Mouse (Mus musculus) midbrain, embryonic 10.5 days (tissue): ENCODE measurements at regions not wholly inside any gene's neighbourhood (a gene's known extent, or its start where the extent isn't known, plus 50 kb on each side); places are given as distances from the start of the nearest gene placed in this dataset.

Experiments used
- DNase-seq: peaks from one replicate; pipeline ENCODE4 v3.0.0-alpha.2; 2017; ENCODE audit warnings: low spot score
- H3K27ac ChIP-seq: fragments of 300-500 bp; sonication (generic); replicated peaks from 2 replicates; pipeline ENCODE4 v1.5.1; 2016; ENCODE audit warnings: mild to moderate bottlenecking
- H3K27me3 ChIP-seq: fragments of 300-500 bp; sonication (generic); 2 replicates; pipeline ENCODE4 v1.6.1; 2016; ENCODE audit warnings: low read depth, mild to moderate bottlenecking; ENCODE audit not compliant: poor library complexity, severe bottlenecking
- H3K36me3 ChIP-seq: fragments of 300-500 bp; sonication (generic); 2 replicates; pipeline ENCODE4 v1.6.1; 2016; ENCODE audit warnings: mild to moderate bottlenecking, moderate library complexity
- H3K4me1 ChIP-seq: fragments of 300-500 bp; sonication (generic); 2 replicates; pipeline ENCODE4 v1.6.1; 2016
- H3K4me3 ChIP-seq: fragments of 300-500 bp; sonication (generic); 2 replicates; pipeline ENCODE4 v1.5.1; 2016; ENCODE audit warnings: mild to moderate bottlenecking, moderate library complexity
- H3K9me3 ChIP-seq: fragments of 300-500 bp; sonication (generic); replicated peaks from 2 replicates; pipeline ENCODE4 v1.6.1; 2016; ENCODE audit warnings: mild to moderate bottlenecking
- WGBS: fragments of 180-500 bp; shearing (Covaris S2); methylation state at CpG from one replicate; pipeline ENCODE4 v1.1.7; 2016; 5-methylcytosine and 5-hydroxymethylcytosine counted together

DNA sequence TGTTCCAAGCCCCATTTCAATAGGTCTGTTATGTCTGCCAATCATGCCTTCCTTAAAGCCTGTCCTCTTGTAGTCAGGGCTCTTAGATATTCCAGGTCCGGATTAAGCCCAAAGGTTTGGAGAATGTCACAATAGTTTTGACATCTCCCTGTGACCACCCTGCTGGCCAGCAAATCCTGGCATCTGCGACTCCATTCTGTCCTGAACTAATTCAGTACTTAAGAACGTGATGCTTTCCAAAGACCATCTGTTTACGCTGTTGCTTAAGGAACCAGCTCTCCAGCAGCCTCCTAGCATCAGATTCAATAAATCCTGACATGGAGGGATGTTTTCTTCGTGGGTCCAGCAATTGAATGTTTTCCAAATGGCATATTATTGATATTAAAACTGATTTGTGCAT, 132.7 kb upstream of the Ctbp2 start:
- Histone ChIP-seq H3K27ac (no peak overlapping the region), H3K9me3 (no peaks in the 10 kb centered on the region), H3K36me3 (no peaks in the 10 kb centered on the region), H3K27me3 (no peaks in the 10 kb centered on the region), H3K4me1 (no peaks in the 10 kb centered on the region), H3K4me3 (no peak overlapping the region)
- DNase-seq, result no peak
- WGBS, result 68% methylated on average over 5 of the region's 5 CpGs

DNA sequence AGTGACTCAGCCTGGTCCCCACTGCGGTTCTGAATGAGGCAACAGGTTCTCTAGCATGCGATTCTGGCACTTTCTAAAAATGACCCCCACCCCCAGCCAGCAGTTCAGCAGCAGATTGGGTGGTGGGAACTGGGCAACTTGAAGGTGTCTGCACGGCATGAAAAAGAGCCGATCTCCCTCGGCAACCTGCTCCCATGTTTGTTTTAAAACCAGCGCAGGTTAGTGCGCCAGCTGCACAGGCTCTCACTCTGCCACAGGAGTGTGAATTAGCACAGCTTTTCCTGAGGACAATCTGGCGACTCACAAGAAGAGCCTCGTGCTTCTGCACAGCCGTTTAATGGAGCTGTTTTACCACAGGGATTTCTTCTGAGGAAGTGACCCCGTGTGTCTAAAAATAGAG, 120.4 kb upstream of the Ctbp2 start:
- H3K27me3 ChIP-seq, result no peaks in the 10 kb centered on the region
- no peaks in the 10 kb centered on the region for H3K9me3 ChIP-seq
- H3K4me1 ChIP-seq, result peaks cover under 1% of the 10 kb centered on the region; the same call in 1 of the 2 replicates
- no peak overlapping the region for H3K27ac ChIP-seq
- no peak for DNase-seq
- no peak overlapping the region for H3K4me3 ChIP-seq
- 73% methylated on average over 11 of the region's 11 CpGs for WGBS
- H3K36me3 ChIP-seq, result no peaks in the 10 kb centered on the region

DNA sequence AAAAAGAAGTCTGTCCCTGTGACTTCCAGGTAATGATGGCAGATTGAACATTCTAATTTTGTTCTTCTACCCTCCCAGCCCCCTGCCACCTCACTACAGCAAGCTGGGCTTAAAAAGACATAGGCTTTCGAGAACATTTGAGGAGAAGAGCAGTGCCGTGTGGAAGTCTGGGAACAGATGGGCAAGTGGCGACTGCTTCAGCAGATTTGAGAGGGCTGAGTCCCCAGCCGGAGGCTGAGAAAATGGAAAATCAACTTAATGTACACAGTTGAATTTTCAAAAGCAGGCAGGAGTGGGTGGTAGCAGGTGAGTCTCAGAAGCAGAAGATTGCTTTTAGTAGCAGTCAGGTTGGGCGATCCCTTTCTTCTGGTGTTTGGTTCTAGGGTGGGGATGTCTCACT, 110.2 kb upstream of the Ctbp2 start:
- no peak for DNase-seq
- WGBS, result 91% methylated on average over 5 of the region's 5 CpGs
- Histone ChIP-seq H3K36me3 (no peaks in the 10 kb centered on the region), H3K4me1 (no peaks in the 10 kb centered on the region), H3K9me3 (no peaks in the 10 kb centered on the region), H3K27ac (no peak overlapping the region), H3K4me3 (no peak overlapping the region), H3K27me3 (no peaks in the 10 kb centered on the region)

DNA sequence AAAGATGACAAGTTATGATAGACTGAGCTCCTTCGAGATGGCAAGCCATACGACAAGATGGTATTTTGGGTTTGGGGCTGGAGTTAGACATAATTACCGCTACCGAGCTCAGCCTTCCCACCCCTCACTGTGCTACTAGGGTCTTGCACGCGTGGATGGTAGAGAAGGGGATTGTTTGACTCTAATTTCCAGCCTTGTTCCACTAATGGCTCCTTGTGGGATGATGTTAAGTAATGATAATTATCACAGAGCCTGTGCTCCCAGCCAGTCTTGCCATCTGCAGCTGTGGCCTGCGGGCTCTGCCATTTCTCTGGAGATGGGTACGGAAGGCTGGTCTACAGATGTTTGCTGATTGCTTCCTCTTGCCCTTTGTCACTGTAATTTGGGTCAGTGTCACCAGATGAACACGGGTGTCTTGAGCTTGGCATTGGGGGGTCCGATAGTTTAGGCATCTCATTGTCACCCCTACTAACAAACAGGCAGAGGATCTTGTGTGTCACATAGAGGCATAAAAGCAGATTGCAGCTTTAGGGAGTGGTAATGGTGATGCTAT, 108.8 kb upstream of the Ctbp2 start:
- DNase-seq, result no peak
- Histone ChIP-seq H3K27ac (no peak overlapping the region), H3K27me3 (no peaks in the 10 kb centered on the region), H3K4me1 (no peaks in the 10 kb centered on the region), H3K9me3 (no peaks in the 10 kb centered on the region), H3K4me3 (no peak overlapping the region), H3K36me3 (no peaks in the 10 kb centered on the region)
- WGBS, result 92% methylated on average over 10 of the region's 10 CpGs

DNA sequence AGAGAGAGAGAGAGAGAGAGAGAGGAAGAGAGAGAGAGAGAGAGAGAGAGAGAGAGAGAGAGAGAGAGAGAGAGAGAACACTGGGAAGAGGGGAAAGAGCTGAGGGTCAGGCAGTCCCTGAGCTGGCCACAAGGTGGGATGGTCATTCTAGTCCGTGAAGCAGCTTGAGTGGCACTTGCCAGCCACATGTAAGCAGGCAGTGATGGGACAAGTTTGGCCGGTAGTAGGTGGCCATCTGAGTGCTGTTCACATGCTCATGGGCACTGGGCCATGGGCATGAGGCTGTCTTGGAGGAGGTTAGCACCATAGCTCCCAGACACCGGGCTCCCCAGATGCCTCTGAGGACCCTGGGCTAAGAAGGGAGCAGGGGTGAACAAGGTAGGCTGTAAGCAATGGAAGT, 106.7 kb upstream of the Ctbp2 start:
- 57% methylated on average over 3 of the region's 3 CpGs for WGBS
- DNase-seq, result no peak
- Histone ChIP-seq H3K4me1 (no peaks in the 10 kb centered on the region), H3K4me3 (no peak overlapping the region), H3K9me3 (no peaks in the 10 kb centered on the region), H3K36me3 (no peaks in the 10 kb centered on the region), H3K27ac (no peak overlapping the region), H3K27me3 (no peaks in the 10 kb centered on the region)

DNA sequence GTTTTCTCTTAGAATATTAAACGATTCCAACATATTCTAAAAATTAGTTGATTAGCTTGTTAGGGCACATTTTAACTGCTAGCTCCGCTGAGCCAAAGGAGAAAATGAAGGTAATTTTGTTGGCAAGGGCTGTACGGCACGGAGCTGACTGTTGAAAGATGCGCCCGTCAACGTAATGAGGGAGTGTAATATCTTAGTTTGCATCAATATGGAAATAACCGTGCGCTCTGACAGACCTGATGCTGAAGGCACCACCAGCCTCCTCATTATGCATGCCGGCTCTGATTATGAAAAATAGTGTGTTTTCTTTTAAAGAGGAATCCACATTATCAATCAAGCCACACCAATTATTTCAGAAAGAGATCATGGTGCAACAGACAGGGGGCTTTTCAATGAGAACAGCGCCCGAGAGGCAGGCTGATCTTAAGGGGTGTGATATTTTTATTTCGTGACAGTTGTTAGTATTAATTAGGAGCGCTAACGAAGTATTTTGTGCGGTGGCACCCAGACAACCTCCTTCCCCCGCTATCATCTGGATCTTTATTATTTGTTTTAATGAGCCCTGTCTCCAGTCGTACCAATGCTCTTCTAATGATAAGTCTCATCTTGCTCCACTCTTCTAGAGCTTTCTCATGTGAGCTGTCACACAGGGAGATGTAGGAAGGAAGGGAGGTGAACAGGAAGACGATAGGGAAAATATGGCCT, 99.9 kb upstream of the Ctbp2 start:
- Histone ChIP-seq H3K4me3 (no peak overlapping the region), H3K27ac (no peak overlapping the region), H3K4me1 (no peaks in the 10 kb centered on the region), H3K36me3 (no peaks in the 10 kb centered on the region), H3K9me3 (no peaks in the 10 kb centered on the region), H3K27me3 (no peaks in the 10 kb centered on the region)
- DNase-seq, result no peak
- 93% methylated on average over 19 of the region's 19 CpGs for WGBS

DNA sequence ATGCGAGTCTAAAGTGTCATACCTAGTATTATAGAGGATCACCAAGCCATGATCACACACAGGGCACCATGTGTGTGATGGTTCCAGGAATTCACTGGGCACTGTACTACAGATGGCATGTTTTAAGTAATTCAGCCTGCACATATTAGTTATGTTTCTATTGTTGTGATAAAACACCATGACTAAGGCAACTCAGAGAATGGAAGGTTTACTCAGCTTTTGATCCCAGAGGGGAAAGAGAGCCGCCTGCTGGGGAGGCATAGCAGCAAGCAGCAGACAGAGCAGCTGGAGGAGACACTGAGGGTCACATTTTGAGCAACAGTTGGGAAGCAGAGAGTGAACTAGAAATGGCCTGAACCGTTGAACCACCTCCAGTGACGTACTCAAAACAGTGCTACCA, 88.2 kb upstream of the Ctbp2 start:
- Histone ChIP-seq H3K27me3 (no peaks in the 10 kb centered on the region), H3K27ac (no peak overlapping the region), H3K4me1 (no peaks in the 10 kb centered on the region), H3K36me3 (no peaks in the 10 kb centered on the region), H3K4me3 (no peak overlapping the region), H3K9me3 (no peaks in the 10 kb centered on the region)
- WGBS, result 62% methylated on average over 4 of the region's 4 CpGs
- DNase-seq, result no peak

DNA sequence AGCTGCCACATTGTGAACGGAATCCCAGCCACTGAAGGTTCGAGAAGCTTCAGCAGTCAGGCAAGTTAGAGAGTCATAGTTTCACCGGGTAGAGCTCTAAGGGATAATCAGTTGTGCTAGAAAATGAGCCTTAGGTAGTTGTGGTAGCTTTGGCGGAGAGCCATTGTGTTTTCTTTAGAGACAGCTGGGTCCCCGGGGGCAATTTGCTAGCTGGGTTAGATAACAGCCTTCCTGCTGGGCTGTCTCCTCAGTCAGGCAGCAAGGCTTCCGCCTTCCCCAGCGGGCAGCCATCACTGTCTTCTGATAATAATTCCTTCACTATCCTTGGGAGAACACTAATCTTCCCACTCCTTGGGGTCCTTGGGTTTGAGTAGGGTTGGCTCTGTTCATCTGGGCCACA, 81.5 kb upstream of the Ctbp2 start:
- peaks cover 13% of the 10 kb centered on the region for H3K4me1 ChIP-seq
- WGBS, result 15% methylated on average over 7 of the region's 7 CpGs
- no peaks in the 10 kb centered on the region for H3K36me3 ChIP-seq
- no peak overlapping the region for H3K4me3 ChIP-seq
- DNase-seq, result no peak
- H3K27me3 ChIP-seq, result peaks cover 11% of the 10 kb centered on the region
- no peak overlapping the region for H3K27ac ChIP-seq
- H3K9me3 ChIP-seq, result no peaks in the 10 kb centered on the region

DNA sequence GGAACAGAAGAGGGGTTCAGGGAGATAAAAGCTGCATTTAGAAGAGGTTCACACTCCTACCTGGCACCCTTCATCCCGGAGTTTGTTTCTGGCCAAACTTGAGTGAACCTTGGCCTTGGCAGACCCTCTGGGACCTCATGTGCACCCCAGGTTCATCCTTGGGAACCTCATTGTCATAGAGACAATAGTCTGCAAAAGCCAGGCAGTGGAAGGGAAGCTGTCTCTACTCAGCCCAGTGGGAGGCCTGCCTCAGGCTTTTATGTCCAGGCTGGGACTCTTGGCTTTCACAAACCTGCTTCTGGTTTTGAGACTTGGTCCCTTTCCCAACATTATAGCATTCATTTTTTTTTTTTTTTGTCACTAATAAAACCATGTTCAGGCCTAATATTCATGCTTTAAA, 80.3 kb upstream of the Ctbp2 start:
- H3K9me3 ChIP-seq, result no peaks in the 10 kb centered on the region
- no peak overlapping the region for H3K27ac ChIP-seq
- no peak overlapping the region for H3K4me3 ChIP-seq
- H3K27me3 ChIP-seq, result peaks cover 12% of the 10 kb centered on the region
- H3K36me3 ChIP-seq, result no peaks in the 10 kb centered on the region
- peaks cover 13% of the 10 kb centered on the region for H3K4me1 ChIP-seq
- DNase-seq, result no peak
- 42% methylated on average over 1 of the region's 1 CpGs for WGBS

DNA sequence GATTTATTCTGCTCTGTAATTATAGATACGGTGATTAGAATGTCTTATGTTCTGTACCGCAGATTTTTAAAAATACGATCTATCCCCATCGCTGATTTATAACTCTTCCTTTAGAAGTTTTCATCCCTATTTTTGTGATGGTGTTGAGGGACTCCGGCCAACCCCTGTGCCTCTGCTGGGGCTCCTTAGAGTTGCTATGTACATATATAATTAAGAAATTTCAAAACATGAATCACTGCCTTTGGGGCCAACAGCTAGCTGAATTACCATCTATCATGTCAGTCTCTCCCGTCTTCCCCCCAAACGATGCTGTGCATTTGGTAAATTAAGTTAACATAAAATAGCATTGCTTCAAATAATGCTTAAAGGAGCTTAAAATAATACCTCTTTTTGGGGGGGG, 79.8 kb upstream of the Ctbp2 start:
- no peaks in the 10 kb centered on the region for H3K36me3 ChIP-seq
- no peak overlapping the region for H3K27ac ChIP-seq
- H3K27me3 ChIP-seq, result peaks cover 12% of the 10 kb centered on the region
- H3K4me1 ChIP-seq, result peaks cover 13% of the 10 kb centered on the region
- WGBS, result 92% methylated on average over 7 of the region's 7 CpGs
- no peaks in the 10 kb centered on the region for H3K9me3 ChIP-seq
- H3K4me3 ChIP-seq, result no peak overlapping the region
- DNase-seq, result no peak

DNA sequence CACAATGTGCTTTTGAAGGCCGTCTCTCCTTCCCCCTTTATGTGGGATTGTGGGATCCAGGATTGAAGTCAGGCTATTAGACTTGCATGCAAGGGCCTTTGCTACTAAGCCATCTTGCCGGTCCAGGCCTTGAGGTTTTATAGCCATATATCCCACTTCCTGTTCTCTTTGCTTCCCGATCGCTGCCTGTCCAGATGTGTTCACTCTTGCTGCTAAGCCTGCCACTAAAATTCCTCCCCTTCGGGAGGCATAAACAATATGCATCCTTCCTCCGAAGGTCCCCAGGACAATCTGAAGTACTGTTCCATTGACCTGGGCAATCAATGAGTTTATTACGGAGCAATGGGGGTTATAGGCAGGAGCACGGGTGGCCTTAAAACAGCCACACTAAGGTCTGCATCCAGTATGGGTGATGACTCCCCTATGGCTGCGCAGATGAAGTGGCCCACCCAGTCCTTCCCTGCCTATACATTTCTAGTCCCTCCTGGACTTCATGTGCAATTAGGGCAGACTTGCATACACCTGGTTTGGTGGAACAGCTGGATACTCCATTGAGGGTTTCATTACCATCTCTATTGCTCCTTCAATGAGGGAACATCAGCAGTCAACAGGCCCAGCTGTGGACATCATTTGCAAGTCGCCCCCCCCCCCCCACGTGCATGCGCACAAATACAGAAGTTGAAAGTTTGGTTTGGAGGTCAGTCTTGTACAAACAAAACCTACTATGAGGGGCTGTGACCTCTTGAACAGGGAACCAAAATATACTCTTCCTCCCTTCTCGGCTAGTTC, 78.1 kb upstream of the Ctbp2 start:
- H3K27me3 ChIP-seq, result peaks cover 12% of the 10 kb centered on the region
- no peaks in the 10 kb centered on the region for H3K9me3 ChIP-seq
- H3K4me3 ChIP-seq, result no peak overlapping the region
- H3K4me1 ChIP-seq, result peaks cover 13% of the 10 kb centered on the region
- no peak overlapping the region for H3K27ac ChIP-seq
- DNase-seq, result no peak
- 79% methylated on average over 13 of the region's 13 CpGs for WGBS
- H3K36me3 ChIP-seq, result no peaks in the 10 kb centered on the region

DNA sequence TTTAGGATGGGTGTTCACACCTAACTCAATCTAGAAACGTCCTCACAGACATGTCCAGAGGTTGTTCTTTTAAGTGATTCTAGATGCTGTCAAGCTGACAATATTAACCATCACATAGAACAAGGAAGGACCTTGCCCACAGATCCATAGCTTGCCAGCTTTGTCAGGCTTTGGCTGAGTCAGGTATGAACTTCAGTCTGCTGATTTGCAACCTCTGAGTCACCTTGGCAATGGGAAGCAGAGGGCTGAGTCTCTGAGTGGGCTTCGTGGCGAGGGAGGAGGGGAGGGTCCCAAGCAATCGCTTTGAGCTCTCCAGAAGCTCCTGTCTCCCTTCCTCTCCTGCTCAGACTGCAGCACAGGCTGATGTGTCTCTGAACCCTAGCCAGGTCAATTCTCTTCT, 74.9 kb upstream of the Ctbp2 start:
- WGBS, result 71% methylated on average over 4 of the region's 4 CpGs
- Histone ChIP-seq H3K27ac (no peak overlapping the region), H3K36me3 (no peaks in the 10 kb centered on the region), H3K4me1 (no peaks in the 10 kb centered on the region), H3K9me3 (no peaks in the 10 kb centered on the region), H3K27me3 (peaks cover 12% of the 10 kb centered on the region), H3K4me3 (no peak overlapping the region)
- DNase-seq, result no peak

DNA sequence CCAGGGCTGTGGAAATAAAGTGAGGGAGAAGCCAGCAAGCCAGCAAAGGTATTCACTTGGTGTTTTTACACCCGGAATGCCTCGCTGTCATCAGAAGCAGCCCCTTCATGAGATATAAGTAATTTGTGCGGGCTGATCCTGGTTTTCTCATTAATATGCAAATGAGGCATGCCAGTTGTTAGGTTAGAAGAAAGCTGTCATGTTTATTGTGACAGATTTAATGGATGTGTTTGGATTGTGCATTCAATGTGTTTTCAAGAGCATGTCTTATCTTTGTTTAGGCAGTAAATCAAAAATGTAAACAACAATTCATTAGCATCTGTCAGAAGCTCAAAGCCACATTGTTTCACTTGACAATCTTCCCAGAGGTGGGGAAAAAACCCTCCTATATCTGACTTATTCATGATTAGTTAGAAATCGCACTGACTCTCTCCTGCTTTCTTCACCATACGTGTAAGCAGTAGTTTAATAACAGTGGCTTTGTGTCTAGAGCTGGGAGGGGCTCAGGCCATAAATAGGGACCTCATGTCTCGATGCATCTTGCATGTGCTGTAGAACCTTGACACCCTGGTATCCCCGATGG, 65.8 kb upstream of the Ctbp2 start:
- Histone ChIP-seq H3K4me3 (no peak overlapping the region), H3K9me3 (no peaks in the 10 kb centered on the region), H3K27ac (no peak overlapping the region), H3K4me1 (peaks cover 17% of the 10 kb centered on the region), H3K27me3 (no peaks in the 10 kb centered on the region; the same call in 1 of the 2 replicates), H3K36me3 (no peaks in the 10 kb centered on the region)
- WGBS, result 78% methylated on average over 7 of the region's 7 CpGs
- no peak for DNase-seq
